Mouse (Mus musculus): ENCODE measurements around the gene Gm2a.

The Gm2a gene

DNA sequence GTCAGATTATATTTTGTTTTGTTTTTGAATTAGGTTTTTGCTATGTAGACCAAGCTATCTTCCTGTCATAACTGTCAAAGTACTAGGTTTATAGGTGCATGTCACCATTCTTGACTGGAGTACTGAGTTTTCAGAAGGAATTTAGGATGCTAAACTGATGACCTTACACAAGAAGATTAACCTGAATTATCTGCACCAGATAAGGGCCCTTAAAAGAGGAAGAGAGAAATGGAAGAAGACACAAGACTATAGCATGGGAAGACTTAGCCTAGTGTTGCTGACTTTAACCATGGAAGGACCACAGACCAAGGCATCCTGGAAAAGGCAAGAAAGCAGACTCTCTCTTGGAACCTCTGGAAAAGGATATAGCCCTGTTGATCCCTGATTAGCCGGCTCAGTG, 35.3 kb downstream of the Gm2a start:
- DNase-seq = no peak

DNA sequence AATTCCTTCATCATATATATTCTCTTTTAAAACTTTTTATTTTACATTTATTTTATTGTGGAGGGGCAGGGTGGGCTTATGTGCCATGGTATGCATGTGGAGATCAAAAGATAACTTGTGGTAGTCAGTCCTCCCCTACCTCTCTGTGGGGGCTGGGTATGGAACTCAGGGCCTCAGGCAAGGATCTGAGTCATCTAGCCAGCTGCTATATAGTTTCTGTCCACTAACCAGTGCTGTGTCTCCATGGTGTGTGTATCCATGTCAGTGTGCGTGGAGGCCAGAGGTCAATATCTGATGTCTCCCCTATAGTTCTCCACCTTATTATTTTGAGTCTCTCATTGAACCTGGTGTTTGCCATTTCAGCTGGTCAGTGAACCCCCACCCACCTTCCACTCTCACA, 36.5 kb downstream of the Gm2a start:
- no peak for DNase-seq

- no peak for DNase-seq
Measured at GRCm38 (mm10) chr11:55134871-55135270, 37.0 kb downstream of the Gm2a start.

- DNase-seq = no peak
Measured at GRCm38 (mm10) chr11:55136770-55137547, 39.0 kb downstream of the Gm2a start.

DNA sequence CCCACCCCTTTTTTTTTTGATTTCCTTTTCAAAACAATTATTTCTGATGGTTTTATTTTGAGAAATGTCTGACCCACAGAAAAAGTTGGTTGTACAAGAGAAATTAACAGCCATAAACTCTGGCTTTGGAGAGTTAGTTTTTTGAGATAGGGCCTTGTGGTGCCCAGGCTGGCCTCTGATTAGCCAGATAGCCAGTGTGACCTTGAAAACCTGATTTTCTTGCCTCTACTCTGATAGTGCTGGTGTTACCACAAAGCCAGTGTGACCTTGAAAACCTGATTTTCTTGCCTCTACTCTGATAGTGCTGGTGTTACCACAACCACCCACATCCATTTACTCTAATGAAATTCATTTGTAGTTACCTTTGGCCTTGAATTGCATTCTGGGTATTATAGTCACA, 39.7 kb downstream of the Gm2a start:
- DNase-seq = no peak

DNA sequence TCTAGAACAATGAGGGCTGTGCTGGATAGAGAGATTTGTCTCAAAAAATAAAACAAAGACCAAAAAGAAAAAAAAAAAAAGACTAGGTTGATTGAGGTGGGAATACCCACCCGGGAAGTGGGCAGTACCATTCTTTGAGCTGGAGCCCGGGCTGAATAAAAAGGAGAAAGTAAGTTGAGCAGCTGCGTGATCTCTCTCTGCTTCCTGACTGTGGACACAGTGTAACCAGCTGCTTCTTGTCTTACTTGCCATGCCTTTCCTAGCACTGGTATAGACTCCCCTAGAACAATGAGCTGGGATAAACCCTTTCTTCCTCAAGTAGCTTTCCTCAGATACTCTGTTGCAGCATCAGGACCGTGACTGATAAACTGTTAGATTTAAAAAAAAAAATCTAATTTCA, 43.6 kb downstream of the Gm2a start:
- DNase-seq = no peak

GRCm38 (mm10) chr11:55144011-55144410, 46.1 kb downstream of the Gm2a start:
- no peak for DNase-seq

DNA sequence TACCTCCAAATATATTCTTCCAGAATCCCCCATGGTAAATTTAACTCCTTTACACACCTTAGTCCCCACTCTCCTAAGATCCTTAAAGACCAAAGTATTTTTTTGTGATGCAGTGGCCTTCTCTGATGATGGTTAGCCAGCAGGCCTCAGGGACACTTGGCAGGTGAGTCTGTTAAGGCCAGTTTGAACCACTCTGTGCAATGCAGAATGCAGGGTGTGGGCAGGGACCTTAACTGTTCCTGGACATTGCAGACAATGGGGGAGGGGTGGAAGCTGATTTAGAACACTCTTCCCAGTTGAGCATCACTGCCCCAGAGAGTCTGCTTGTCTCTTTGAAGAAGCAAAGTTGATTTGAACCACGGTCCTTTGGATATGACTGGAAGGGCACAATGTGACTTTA, 48.9 kb downstream of the Gm2a start:
- no peak for DNase-seq

GRCm38 (mm10) chr11:55147423-55147822, 49.5 kb downstream of the Gm2a start:
- no peak for DNase-seq

GRCm38 (mm10) chr11:55148461-55148860, 50.5 kb downstream of the Gm2a start:
- DNase-seq = no peak

DNA sequence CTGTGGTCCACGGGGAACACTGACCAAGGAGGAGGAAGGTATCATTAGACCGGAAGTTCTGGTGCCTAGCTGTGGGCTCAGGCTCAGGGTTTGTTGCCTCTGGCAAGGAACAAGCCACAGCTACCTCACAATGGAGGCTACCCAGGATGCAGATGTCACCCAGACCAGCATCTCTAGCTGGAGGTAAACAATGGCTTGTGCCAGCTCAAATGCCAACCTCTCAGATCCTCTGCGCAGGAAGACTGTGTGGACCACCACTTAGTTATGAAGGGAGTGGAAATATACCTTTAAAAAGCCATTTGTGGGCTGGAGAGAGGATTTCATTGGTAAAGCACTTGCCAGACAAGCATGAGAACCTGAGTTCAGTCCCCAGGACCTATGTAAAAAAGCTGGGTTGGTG, 53.7 kb downstream of the Gm2a start, which contains the start of gene Slc36a3:
Slc36a3 (minus strand) TSS at position 101 of the 400 bp plus-strand sequence.
- DNase-seq = no peak

DNA sequence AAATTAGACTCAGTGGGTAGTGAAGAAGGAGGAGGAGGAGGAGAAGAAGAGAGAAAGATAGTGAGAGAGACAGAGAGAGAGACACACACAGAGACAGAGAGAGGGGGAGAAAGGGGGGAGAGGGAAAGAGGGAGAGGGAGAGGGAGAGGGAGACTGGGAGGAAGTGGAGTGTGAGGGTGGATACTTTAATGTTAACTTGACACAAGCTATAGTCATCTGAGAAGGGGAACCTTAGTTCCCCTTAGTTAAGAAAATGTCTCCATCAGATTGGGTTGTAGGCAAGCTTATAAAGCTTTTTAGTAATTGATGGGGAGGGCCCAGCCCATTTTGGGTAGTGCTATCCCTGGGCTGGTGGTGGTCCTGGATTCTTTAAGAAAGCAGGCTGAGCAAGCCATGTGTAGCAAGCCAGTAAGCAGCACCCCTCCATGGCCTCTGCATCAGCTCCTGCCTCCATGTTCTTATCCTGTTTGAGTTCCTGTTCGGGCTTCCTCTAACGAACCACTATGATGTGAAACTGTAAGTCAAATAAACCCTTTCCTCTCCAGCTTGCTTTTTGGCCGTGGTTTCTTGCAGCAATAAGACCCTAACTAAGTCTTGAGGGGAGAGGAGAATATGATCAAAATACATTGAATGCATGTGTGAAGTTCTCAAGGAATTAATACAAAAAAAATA, 56.6 kb downstream of the Gm2a start:
- DNase-seq = no peak

DNA sequence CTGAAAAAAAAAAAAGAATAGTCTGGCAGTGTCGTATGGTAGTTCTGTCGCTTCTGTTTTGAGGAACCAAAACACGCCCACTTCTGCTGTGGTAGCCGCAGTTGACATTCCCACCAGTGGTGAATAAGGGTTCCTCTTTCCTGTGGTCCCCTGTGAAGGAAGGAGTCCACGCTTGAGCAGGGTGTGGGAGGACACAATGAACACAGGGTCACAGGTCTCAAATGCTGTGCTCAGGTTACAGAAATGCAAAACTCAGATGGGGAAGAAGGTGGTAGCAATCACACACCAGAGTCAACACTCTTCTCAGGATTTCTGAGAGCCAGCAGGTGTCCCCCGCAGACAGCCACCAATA, 57.1 kb downstream of the Gm2a start:
- no peak for DNase-seq

GRCm38 (mm10) chr11:55158785-55159359, 61.0 kb downstream of the Gm2a start:
- peak; percentile 84 for DNase-seq

Measured in right cerebral cortex, postnatal 14 days (tissue).